Mouse (Mus musculus): ENCODE measurements around the gene Efna3. TPM values are rescaled to one million over a fixed set of nuclear protein-coding genes. Genes with fewer than 3 reads are reported as not detected.

The Efna3 gene
- polyA plus RNA-seq, 1 experiment = not detected

DNA sequence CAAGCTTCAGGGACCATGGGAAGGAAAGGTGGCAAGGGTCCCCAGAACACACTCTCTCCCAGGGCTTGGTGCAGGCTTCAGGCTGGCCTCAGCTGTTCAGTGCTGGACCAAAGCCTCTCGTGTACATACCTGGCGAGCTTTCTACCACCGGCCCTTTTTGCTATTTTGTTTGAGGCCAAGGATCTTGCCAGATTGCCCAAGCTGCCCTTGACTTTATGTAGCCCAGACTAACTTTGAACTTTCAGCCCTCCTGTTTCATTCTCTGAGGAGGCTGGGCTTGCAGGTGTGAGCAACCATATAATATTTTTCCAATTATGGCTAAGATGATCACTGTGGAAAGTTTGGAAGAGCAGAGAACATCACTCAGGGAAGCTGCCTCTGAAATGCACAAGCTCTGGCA lies 38.5 kb downstream of the Efna3 start:
- TF ChIP-seq CTCF (IDR thresholded peaks at IDR 0.05; ENCODE audit: insufficient read depth, low read depth, low read length) (no peak), POLR2A (IDR thresholded peaks at IDR 0.05; ENCODE audit: insufficient read depth, low read depth, low read length) (no peak)
- H3K27ac ChIP-seq (ENCODE audit: insufficient read depth, low read depth, low read length) = no peak overlapping the region
- peaks cover 21% of the 10 kb centered on the region for H3K4me1 ChIP-seq (ENCODE audit: control insufficient read depth, insufficient read depth, low read length)
- 91% methylated on average over 3 of the region's 3 CpGs for WGBS
- H3K4me3 ChIP-seq (ENCODE audit: insufficient read depth, low read depth, low read length) = no peak overlapping the region

DNA sequence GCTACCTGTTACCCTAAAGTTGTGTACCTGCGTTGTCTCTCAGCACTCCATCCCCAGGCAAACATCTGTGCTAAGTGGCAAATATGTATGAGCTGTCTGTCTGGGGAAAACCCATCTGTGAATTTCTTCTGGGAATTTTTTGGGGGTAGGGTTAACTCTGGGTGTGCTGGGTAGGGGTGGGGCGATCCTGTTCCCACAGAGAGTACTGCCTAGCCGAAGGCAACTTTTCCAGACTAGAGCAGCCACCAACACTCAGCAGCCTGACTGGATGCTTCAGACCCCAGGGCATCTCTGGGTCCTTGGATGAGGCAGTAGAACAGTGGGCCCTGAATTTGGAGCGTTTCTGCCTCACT lies 40.5 kb downstream of the Efna3 start:
- TF ChIP-seq CTCF (IDR thresholded peaks at IDR 0.05; ENCODE audit: insufficient read depth, low read depth, low read length) (no peak), POLR2A (IDR thresholded peaks at IDR 0.05; ENCODE audit: insufficient read depth, low read depth, low read length) (no peak)
- 23% methylated on average over 4 of the region's 4 CpGs for WGBS
- H3K27ac ChIP-seq (ENCODE audit: insufficient read depth, low read depth, low read length) = no peak overlapping the region
- H3K4me1 ChIP-seq (ENCODE audit: control insufficient read depth, insufficient read depth, low read length) = peaks cover 24% of the 10 kb centered on the region
- no peak overlapping the region for H3K4me3 ChIP-seq (ENCODE audit: insufficient read depth, low read depth, low read length)

DNA sequence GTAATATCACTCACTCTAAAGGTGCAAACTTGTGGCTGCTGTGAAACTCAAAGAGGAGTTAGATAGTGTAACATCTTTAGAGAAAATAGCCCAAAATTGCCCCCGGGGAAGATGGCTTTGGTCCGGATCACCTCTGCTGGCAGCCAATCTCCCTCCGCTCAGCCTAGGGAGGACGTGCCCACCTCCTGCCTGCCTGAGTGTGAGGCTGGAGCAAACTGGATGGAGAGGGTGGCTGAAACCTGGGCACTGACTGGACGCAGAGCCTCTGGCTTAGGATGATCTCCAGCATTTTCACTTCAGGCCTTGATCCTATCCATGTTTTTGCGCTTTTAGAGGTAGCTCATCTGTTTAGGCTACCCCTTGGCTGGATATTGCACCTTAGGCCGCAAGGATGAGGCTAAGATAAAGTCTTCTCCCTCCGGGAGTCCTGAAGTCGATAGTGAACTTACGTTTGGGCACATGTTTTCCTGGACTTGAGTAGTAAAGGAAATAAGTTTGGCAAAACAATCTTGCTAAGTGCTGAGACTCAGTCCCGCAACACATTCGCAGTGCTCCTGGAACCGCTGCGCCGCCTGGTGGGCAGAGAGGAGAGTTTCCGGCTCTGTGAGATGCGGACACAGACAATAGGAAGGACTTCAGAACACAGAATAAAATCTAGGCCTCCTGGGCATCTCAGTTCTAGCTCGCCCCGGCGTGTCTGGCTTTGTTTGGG lies 41.0 kb downstream of the Efna3 start:
- Histone ChIP-seq H3K27ac (ENCODE audit: insufficient read depth, low read depth, low read length) (no peak overlapping the region), H3K4me3 (ENCODE audit: insufficient read depth, low read depth, low read length) (no peak overlapping the region), H3K4me1 (ENCODE audit: control insufficient read depth, insufficient read depth, low read length) (peaks cover 28% of the 10 kb centered on the region)
- TF ChIP-seq CTCF (IDR thresholded peaks at IDR 0.05; ENCODE audit: insufficient read depth, low read depth, low read length) = peak; percentile 81
- no peak for TF ChIP-seq POLR2A (IDR thresholded peaks at IDR 0.05; ENCODE audit: insufficient read depth, low read depth, low read length)
- WGBS = 19% methylated on average over 20 of the region's 20 CpGs

DNA sequence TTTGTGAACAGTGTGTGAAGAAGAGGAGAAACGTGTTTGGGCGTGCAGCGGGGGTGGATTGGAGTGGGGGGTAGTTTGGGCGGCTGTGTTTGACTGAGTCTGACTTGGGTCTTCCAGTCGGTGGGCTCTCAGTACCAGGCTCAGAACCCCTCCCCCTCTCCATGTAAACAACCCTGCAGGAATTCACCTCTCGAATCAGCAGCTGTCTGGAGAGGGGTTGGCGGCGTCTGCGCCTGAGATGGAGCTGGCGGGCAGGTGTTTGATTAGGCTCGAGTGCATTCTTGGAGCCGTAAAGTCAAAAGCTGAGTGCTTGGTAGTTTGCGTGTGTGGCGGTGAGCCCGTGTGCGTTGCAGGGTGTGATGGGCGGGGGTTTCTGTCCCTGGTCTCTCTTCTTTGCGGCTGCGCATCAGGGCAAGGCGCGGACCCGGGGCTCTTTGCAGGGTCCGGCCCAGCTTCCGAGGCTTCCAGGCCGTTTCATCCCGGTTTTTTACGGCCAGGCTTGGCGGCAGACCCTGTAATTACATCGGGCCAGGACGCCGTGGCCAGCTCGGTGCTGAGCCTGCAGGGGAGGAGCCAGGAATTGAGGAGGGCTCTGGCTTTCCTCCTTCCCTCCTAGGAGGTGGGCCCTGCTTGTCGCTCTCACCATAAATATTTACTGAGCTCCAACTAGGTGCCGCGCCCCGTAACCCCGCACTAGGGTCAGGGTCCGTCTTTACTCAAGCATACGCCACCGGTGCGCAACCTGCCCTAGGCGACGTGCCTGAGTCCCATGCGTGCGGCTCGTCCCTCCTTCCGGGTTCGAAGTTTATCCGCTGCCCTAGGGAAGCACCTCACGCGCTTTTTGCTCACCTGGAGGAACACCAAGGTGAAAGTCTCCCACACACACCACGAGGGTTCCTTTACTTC lies 41.9 kb downstream of the Efna3 start, which contains the start of gene Efna1:
Gene Efna1, minus strand, starts transcription at position 537 of the 906 bp plus-strand sequence.
- WGBS = 3% methylated on average over 52 of the region's 52 CpGs
- Histone ChIP-seq H3K27ac (ENCODE audit: insufficient read depth, low read depth, low read length) (no peak within 1 kb of the TSS), H3K4me1 (ENCODE audit: control insufficient read depth, insufficient read depth, low read length) (peaks cover 28% of the 10 kb centered on the region), H3K4me3 (ENCODE audit: insufficient read depth, low read depth, low read length) (peak within 1 kb of the TSS; percentile 49)
- TF ChIP-seq POLR2A (IDR thresholded peaks at IDR 0.05; ENCODE audit: insufficient read depth, low read depth, low read length) = no peak
- TF ChIP-seq CTCF (IDR thresholded peaks at IDR 0.05; ENCODE audit: insufficient read depth, low read depth, low read length) = no peak

- Histone ChIP-seq H3K27ac (ENCODE audit: insufficient read depth, low read depth, low read length) (no peak overlapping the region), H3K4me3 (ENCODE audit: insufficient read depth, low read depth, low read length) (peak overlapping the region; percentile 49), H3K4me1 (ENCODE audit: control insufficient read depth, insufficient read depth, low read length) (peaks cover 28% of the 10 kb centered on the region)
- TF ChIP-seq POLR2A (IDR thresholded peaks at IDR 0.05; ENCODE audit: insufficient read depth, low read depth, low read length) (no peak), CTCF (IDR thresholded peaks at IDR 0.05; ENCODE audit: insufficient read depth, low read depth, low read length) (no peak)
- WGBS = 1% methylated on average over 28 of the region's 29 CpGs
Observed at GRCm38 (mm10) chr3:89280050-89280605, 42.6 kb downstream of the Efna3 start.

- peaks cover 28% of the 10 kb centered on the region for H3K4me1 ChIP-seq (ENCODE audit: control insufficient read depth, insufficient read depth, low read length)
- 11% methylated on average over 35 of the region's 35 CpGs for WGBS
- peak overlapping the region; percentile 49 for H3K4me3 ChIP-seq (ENCODE audit: insufficient read depth, low read depth, low read length)
- TF ChIP-seq POLR2A (IDR thresholded peaks at IDR 0.05; ENCODE audit: insufficient read depth, low read depth, low read length) (0 out of 2 replicates have a peak, but pooled peaks have one; percentile 24), CTCF (IDR thresholded peaks at IDR 0.05; ENCODE audit: insufficient read depth, low read depth, low read length) (no peak)
- peak overlapping the region; percentile 48 for H3K27ac ChIP-seq (ENCODE audit: insufficient read depth, low read depth, low read length)
Observed at GRCm38 (mm10) chr3:89279153-89279890, 43.4 kb downstream of the Efna3 start.

DNA sequence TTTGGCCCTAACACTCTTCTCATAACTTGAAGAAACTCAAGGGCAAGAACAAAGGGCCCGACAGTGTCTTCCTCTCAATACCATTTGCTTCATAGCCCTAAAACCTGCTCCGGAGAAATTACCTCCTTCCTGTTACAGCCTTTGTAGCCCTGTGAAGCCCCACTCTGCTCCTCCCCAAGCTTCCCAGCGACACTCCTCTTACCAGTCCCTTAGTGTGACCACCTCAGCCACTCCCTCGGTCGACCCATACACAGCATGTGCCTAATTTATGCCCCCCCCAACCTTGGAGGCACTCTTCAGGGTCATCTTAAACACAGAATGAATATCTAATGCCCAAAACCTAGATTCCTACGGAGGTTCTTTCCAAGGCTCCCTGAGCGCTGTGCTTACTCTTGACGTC lies 44.1 kb downstream of the Efna3 start:
- 70% methylated on average over 8 of the region's 8 CpGs for WGBS
- Histone ChIP-seq H3K4me1 (ENCODE audit: control insufficient read depth, insufficient read depth, low read length) (peaks cover 28% of the 10 kb centered on the region), H3K27ac (ENCODE audit: insufficient read depth, low read depth, low read length) (no peak overlapping the region), H3K4me3 (ENCODE audit: insufficient read depth, low read depth, low read length) (peak overlapping the region; percentile 49; the same call in 1 of the 2 replicates)
- TF ChIP-seq POLR2A (IDR thresholded peaks at IDR 0.05; ENCODE audit: insufficient read depth, low read depth, low read length) = no peak

DNA sequence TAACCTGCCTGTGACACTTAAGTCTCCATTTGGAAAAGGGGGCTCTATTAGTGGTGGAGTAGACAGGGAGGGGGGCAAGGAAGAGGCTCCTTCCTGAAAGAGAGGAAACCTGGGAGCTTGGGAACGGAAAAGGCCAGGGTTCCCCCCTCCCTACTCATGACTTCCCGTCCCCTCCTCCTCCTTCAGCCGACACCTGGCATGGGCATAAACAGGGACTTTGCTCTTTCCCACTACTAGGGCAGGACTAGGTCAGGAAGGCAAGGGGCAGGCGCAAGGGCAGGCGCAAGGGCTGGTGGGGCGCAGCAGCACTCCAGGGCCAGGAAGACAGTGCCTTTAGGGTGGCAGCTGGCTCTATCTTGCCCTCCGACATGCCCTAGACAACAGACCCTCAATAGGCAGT lies 44.7 kb downstream of the Efna3 start:
- Histone ChIP-seq H3K27ac (ENCODE audit: insufficient read depth, low read depth, low read length) (no peak overlapping the region), H3K4me3 (ENCODE audit: insufficient read depth, low read depth, low read length) (no peak overlapping the region), H3K4me1 (ENCODE audit: control insufficient read depth, insufficient read depth, low read length) (peaks cover 28% of the 10 kb centered on the region)
- WGBS = 87% methylated on average over 7 of the region's 7 CpGs
- TF ChIP-seq CTCF (IDR thresholded peaks at IDR 0.05; ENCODE audit: insufficient read depth, low read depth, low read length) = no peak
- no peak for TF ChIP-seq POLR2A (IDR thresholded peaks at IDR 0.05; ENCODE audit: insufficient read depth, low read depth, low read length)
